Mouse (Mus musculus): ENCODE data around the gene Nxpe5.
A peak's percentile ranks its signal among the peaks of the same experiment; 100 is the strongest.

Gene Nxpe5

DNA sequence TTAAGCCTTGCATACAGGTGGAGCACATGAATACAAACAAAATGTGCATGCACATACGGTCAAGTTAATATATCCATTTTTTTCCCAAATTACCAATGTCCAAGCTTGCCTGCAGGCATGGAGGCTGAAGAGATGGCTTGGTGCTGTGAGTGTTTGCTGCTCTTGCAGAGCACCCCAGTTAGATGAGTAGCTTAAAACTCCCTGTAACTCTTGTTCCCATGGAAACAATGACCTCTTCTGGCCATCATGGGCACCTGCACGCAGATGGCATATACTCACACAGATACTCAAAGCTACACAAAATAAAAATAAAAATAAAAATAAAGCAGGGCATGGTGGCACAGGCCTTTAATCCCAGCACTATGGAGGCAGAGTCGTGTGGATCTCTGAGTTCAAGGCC is 27.4 kb downstream of the Nxpe5 start:
- DNase-seq (ENCODE audit: low read depth, low spot score) = no peak

DNA sequence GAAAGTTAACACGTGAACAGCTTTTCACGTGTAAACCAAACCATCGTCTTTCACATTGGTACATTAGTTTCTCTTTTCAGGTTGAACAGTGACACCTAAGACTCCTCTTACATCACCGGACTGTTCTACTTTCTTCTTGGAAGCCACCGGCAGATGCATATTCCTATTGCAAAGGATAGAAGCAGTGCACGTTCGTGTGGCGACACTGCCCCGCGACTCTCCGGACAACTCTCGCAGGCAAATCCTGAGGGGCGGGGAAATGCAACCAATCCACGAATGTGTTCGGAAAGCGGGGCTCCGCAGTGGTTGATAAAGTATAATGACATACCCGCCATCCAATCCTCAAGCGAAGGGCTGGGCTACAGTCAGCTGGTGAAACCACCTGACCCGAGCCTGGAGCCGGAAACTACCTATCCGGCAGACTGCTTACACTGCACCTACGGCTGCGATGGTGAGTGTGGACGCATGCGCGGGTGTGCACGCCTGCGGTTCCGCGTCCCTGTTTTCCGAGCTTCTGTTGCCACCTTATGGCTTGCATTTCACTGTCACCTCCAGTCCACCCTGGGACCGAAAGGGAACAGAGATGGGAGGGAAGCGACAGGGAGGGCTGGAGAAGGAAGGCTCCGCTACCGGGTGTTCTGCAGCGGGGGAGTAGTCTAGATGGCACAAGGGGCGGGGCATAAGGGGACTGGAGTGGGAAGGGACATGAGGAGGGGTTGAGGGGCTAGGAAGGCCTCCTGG is 29.8 kb downstream of the Nxpe5 start, which contains the start of gene Lamtor4:
Gene Lamtor4, plus strand, starts transcription at position 130 of the 741 bp plus-strand sequence.
- peak; percentile 91 for DNase-seq (ENCODE audit: low read depth, low spot score)

DNA sequence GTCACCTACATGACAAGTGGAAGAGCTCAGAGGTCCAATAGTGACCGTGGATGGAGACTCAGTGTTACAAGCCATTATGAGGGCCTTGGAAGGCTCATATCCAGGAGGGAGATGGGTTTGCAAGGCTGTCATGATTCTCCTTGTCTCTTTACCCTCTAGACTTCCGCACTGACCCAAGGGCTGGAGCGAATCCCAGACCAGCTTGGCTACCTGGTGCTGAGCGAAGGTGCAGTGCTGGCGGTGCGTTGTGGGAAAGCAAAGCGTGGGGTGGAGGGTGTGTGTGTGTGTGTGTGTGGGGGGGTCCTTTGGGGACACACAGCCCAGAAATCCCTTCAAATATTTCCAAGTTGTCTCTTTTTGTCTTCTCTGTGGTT is 30.4 kb downstream of the Nxpe5 start:
- DNase-seq (ENCODE audit: low read depth, low spot score) = no peak

DNA sequence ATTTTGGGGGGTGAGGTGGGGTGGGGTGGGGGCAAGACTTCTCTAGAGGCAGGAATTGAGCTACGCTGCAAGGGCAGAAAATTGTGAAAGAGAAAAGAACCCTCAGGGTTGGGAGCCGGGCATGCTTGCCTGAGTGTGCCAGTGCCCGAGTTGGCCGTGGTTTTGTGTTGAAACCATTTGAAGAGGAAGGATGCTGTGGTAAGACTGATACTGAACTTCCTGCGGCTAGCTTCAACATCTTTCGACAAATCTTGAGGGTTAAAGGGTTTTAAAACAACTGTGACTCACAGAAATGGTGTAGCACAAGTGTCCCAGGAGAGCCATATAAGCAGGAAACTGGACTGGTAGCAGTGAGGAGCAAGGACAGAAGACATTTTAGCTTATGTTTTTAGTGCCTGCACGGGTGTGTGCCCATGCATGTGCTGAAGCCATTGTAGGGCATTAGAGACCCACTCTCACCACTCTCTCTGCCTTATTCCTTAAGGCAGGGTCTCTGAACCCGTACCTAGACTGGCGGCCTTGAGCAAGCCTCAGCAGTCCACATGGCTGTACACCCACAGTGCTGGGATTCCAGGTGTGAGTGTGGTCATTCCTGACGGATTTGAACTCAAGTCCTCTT is 31.4 kb downstream of the Nxpe5 start:
- DNase-seq (ENCODE audit: low read depth, low spot score) = no peak

DNA sequence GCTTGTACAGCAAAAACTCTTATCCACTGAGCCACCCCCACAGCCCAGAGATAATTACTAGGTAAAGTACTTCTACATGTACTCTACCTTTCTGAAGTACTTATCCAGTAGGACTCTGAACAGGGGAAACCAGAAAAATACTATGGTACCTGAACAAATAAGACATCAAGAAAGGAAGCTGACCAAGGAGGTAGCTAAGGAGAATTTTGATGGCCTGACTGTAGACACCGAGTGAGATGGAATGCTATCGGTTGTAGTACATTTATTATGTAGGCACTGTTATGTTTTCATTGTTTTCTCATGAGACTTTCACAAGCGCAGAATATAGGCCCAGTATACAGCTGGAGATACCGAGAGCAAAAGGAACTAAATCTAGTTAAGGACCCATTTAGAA is 31.9 kb downstream of the Nxpe5 start:
- no peak for DNase-seq (ENCODE audit: low read depth, low spot score)

DNA sequence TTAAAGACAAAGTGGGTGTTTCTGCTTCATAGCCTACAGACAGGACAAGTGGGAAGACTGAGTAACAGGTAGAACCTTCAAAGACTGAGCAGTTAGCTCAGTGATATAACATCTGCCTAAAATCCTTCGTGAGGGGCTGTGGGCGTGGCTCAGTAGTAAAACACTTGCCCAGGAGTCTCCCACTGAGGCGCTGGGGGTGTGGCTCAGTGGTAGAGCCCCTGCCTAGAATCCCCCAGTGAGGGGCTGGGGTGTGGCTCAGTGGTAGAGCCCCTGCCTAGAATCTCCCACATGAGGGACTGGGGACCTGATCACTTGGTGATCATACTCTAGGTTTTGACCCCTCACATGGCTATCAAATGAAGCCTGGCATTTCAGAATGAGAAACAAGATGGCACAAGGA is 32.4 kb downstream of the Nxpe5 start:
- DNase-seq (ENCODE audit: low read depth, low spot score) = no peak

DNA sequence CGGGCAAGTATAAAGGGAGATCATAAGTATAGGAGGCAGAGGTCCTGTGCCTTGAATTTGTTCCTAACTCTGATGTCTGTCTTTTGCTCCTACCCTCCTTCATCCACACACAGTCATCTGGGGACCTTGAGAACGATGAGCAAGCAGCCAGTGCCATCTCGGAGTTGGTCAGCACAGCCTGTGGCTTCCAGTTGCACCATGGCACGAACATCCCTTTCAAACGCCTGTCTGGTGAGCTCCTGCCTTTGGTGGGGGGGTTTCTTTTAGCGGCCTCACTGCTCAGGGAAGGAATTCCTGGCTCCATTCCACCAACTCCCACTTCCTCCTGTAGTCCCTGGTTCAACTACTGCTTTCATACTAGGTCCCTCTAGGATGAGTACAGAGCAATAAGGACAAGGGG is 32.8 kb downstream of the Nxpe5 start:
- no peak for DNase-seq (ENCODE audit: low read depth, low spot score)

DNA sequence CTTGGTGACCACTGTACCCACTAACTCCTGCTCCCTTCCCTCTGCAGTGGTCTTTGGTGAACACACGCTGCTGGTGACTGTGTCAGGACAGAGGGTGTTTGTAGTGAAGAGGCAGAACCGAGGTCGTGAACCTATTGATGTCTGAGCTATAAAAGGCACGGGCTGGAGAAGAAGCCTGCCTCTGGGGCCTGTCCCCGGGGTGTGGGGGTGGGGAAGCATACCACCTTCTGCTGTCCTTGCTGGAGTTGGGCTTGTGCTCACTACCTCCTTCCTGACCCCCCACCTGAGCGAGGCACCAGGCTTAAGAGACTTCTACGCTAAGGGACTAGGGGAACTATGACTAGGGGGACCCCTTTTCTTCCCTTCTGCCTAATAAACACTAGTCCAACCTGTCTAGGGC is 33.3 kb downstream of the Nxpe5 start:
- no peak for DNase-seq (ENCODE audit: low read depth, low spot score)

DNA sequence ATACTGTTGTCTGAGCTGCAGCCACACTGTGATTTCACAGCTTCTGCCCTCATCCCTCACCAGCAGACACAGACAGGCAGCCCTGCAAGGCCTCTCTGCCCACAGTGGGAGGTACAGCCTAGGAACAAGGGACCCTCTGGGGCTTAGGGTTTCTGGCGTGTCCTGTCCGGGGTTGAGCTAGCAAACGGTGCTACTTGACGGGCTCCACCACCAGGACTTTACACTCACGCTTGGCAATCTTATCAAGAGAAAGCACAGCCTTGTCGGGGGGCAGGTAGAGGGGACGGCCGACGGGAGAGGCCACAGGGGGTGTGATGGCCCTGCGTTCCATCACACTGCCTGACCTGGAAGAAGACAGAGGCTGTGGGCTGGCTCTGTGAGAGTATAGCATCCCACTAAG is 34.4 kb downstream of the Nxpe5 start:
- no peak for DNase-seq (ENCODE audit: low read depth, low spot score)

DNA sequence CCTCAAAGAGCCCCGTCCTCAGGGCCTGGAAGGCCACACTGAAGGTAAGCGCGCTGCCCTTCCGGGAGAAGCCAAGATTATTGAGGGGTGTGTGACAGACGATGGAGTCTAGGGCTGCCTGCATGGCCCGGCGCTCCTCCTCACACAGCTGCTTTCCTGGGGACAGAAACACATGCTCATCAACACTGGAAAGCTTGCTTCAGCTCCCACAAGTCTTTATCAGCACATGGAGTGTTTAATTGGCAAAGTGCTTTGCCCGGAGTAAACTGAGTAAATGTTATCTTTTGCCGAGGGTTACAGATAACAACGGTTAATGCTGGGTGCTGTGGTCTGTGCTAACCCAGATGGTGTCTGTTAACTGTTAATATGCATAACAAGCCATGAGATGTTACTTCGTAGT is 35.1 kb downstream of the Nxpe5 start:
- no peak for DNase-seq (ENCODE audit: low read depth, low spot score)

DNA sequence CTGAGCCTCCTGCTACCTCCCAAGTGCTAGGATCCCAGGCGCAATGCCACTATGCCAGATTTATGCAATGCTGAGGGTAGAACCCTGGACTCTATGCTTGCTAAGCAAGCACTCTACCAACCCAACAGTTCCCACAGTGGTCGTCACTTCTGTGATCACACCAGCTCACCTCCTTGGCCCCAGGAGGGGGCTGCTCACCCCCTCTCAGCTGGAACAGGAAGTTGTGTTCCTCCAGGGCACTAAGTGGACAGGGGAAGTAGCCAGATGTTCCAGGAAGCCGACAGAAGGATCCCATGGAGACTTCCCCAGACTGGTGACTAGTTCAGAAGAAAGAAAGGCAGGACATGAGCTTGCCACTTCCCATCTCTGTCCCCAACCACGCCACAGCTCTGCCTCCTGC is 36.3 kb downstream of the Nxpe5 start:
- no peak for DNase-seq (ENCODE audit: low read depth, low spot score)

DNA sequence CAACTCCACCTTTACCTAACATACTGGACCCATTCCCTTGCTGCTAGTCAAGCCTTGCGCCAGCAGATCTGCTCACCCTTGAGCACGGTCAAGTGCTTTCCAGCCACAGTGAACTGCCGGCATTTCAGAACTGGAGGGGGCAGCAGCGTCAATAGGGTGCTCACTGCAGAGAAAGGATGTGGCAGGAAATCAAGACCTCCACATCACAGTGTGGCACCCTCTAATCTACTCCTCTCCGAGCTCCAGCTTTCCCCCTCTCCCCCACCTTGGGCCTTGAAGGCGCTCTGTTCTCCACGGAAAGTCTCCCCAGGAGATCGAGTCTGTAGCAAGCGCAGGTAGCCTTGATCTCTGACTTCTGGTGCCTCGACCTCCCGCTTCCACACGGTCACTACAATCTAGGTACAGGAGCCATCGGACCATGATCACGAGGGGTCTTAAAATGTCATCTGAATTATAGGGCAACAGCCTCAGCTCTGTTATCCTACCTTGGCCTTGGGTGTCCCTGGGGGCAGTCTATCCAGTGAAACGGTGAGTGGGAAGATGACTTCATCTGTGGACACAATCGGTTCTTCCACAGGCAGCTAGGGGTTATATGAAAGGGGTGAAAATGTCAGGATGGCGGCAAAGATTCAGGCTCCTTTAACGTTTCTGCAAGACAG is 37.0 kb downstream of the Nxpe5 start:
- DNase-seq (ENCODE audit: low read depth, low spot score) = no peak

DNA sequence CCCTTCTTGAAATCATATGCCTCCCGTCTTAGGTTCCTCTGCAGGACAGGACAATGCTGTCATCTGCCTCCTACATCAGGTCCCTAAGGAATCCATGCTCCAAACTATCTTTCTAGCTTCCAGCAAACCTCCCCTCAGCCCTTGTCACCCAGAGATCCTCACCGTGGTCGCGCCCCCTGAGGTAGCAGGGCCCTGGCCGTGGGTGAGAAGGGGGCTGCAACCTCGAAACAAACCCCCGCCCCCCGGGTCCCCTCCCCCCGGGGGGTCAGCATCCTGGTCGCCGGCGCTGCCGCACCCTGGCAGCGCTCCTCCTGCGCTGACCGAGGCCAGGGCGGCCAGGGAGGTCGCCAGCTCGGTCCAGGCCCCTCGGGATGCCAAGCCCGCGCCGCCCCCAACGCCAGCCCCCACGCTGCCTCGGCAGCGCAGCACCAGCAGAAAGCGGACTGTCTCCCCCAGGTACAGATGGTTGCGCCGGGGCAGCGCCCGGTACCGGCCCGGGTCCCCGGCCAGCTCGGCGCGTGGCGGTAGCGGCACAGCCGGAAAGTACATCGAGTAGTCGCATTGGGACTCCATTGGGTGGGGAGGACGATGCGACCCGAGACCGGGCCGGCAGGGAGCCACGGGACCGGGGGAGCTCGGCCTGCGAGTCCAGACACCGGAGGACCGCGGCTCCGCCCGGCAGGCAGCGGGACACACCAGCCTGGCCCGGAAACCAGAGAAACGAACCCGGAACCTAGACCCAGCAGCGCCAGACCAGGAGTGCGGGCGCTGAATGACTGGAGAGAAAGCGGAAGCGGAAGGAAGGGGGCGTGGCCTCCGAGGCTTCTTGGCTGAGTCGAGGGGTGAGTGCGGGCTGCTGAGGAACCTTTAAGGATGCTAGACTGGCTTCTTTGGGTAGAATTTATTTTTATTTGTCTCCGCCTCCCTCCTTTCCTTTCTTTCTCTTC is 37.8 kb downstream of the Nxpe5 start, which contains the start of gene BC037034:
Gene BC037034, minus strand, starts transcription at position 774 of the 947 bp plus-strand sequence.
- peak; percentile 77 for DNase-seq (ENCODE audit: low read depth, low spot score)

DNA sequence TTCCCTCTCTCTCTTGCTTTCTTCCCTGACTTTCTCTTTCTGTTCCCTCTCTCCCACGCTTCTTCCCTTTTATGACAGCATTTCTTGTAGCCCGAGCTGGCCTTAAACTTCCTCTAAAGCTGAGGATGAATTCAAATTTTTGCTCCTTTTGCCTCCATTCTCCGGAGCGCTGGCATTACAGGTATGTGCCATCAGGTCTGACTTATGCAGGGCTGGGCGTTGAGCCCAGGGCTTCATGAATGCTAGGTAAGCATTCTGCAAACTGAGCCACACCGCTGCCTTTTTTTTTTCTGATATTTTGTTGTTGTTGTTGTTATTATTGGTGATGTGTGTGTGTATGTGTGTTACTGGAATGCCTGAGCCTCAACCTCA is 38.5 kb downstream of the Nxpe5 start:
- DNase-seq (ENCODE audit: low read depth, low spot score) = no peak

DNA sequence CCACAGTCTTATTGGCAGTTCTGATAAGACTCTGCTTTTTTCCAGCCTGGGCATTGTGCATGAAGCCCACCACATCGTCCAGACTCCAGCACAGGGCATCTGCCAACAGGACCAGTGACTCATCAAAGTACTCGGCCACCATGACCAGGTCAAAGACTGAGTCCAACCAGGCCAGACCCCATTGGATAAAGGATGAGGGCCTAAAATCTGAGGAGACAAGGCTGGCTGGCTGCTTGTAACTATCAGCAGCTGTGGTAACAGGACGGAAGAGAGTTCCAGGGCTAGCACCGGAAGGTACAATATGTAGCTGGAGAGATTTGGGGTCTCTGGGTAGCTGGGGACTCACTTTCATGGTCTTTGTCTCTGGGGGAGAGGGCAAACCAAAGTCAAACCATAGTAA is 40.0 kb downstream of the Nxpe5 start:
- DNase-seq (ENCODE audit: low read depth, low spot score) = no peak

DNA sequence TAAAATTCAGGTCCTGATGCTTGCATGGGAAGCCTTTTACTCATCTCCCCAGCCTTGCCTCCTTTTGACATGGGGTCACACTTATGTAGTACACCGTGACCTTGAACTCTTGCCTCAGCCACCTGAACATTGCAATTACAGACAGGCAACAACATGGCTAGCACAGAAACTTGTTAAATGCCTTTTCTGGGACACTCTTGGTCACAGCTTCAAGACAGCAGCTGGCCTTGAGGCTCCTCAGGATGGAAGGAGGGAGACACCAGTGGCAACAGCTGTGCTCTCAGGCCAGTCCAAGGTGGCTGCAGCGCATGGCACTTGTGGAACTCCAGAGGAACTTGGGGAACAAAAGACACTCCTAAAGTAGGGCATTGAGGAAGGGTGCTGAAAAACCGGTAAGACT is 41.4 kb downstream of the Nxpe5 start:
- DNase-seq (ENCODE audit: low read depth, low spot score) = no peak

DNA sequence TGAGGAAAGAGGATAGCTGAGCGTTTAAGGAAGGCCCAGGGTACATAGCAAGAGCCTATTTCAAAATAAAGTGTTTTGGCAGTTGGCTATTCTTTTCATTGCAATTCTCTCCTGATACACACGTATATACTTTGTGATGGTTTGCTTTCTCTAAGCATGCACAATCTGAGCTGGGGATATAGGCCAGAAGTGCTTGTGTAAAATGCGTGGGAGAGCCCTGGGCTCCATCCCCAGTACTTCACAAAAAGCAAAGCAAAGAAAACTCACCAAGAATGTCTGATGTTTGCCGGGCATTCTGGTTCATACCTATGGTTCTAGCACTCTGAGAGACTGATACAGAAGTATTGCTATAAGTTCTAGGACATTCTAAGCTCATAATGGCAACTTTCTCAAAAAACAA is 43.3 kb downstream of the Nxpe5 start:
- no peak for DNase-seq (ENCODE audit: low read depth, low spot score)

DNA sequence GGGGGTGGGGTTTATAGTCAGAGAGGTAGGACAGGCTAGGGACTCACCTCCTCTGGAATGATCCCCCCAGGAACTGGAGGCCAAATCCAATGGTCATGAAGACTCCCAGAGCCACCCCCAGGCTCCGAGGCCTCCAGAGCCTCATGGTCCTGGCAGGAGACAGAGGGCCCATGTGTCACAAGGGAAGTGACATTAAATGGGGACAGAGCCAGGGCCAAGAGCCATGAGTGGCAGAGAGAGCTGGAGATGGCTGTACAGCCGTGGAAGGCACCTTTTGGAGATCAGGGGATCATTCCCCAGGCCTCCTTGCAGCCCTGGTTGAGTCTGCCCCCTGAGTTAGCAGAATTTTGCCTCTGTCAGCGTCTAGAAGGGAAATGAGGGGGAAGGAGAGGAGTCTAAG is 45.5 kb downstream of the Nxpe5 start:
- no peak for DNase-seq (ENCODE audit: low read depth, low spot score)

DNA sequence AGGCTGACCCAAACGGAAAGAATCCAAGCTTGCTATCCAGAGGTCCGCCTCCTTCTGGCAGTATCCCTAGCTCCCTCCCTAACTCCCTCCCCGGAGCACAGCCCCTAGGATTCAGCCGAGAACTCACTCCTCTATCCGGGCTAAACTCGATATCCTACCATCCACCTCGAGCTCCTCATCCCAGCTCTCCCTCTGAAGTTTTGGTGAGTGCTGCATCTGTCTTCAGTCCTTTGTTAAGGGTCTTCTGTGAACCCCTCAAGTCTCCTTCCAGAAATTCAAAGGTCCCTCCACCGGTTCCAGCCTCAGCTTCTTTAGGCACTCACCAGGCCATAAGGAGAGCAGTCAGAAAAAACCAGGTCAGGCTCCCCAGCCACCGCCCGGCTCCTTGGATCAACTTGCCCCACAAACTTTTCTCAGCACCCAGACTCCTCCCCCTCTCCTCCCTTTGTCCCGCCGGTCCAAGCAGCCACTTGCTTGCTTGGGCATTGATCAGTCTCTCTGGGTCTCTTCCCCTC is 46.8 kb downstream of the Nxpe5 start, which contains the start of gene Gal3st4:
Gene Gal3st4, minus strand, starts transcription at position 432 of the 515 bp plus-strand sequence.
- no peak for DNase-seq (ENCODE audit: low read depth, low spot score)

DNA sequence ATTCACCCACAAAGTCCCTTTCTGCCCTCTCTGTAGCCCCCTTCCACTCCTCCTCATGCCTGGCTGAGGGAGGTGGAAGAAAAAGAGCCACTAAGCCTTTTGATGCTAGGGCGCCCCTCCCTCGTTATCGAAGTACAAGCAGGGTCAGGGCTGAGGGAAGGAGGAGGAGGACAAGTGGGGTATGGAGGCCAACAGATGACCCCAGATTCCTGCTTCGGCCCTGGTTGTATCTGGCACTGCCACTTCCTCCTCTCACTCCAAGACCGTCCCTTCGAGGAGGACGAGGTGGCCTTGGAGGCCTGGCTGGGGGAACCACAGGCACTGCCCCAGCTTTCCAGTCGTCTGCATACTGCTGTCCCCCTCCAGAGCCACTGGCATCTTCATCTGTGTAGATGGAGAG is 48.5 kb downstream of the Nxpe5 start:
- no peak for DNase-seq (ENCODE audit: low read depth, low spot score)

DNA sequence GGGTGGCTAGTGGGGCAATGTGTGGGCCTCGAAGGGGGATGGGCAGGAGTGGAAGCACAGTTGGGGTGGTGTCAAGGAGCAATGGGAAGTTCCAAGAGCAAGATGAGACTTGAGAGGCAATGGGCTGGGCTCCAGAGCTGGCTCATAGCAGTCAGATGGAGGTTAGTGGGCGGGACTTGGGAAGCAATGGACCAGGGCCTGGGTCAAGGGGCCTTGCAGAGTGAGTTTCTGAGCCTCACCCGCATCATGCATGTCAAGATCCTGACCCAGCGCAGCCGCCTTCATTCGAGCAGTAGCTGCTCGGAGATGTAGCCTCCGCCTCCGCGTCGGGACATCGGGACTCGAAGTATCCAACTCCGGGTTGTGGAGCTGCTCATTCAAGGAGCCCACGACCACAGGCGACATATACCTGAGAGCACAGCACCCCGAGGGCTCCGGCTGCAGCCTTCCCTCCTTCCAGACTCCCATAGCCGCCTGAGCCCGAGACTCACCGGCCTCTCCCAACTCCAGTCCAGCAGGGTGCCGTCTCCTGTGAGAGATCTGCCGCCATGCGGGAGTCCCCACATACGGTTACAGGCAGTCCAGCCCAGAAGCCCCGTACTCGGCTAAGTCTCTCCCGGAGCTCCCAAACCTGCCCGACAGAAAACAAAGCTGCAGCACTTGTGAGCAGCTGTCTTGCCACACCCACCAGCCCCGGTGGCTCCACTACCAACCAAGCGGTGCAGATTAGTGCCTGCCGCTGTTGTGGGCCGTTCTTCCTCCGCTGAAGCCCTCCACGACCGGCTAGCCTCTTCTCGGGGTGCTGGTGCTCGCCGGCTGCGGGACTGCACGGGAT is 49.7 kb downstream of the Nxpe5 start:
- no peak for DNase-seq (ENCODE audit: low read depth, low spot score)

All from retina, postnatal 7 days (tissue).